Mouse (Mus musculus): Measurements from ENCODE around the gene Fbxw5. TPM values are rescaled to one million over a fixed set of nuclear protein-coding genes. Genes with fewer than 3 reads are reported as not detected.

Fbxw5 gene
- polyA plus RNA-seq, 1 experiment = 59.2 TPM

GRCm38 (mm10) chr2:25458911-25459310 is 41.6 kb upstream of the Fbxw5 start:
- 89% methylated on average over 5 of the region's 5 CpGs for WGBS
- no peak for DNase-seq
- H3K27me3 ChIP-seq (ENCODE audit: control insufficient read depth, insufficient read depth, low read length) = no peaks in the 10 kb centered on the region
- TF ChIP-seq CTCF (IDR thresholded peaks at IDR 0.05; ENCODE audit: borderline replicate concordance, control insufficient read depth, extremely low read depth, insufficient read depth, low read length, poor library complexity) (no peak), POLR2A (IDR thresholded peaks at IDR 0.05; ENCODE audit: control insufficient read depth, extremely low read depth, insufficient read depth, low read length, poor library complexity) (no peak)
- H3K4me1 ChIP-seq (replicated peaks; ENCODE audit: control insufficient read depth, insufficient read depth, low read length) = peaks cover 28% of the 10 kb centered on the region
- H3K27ac ChIP-seq (ENCODE audit: control insufficient read depth, insufficient read depth, low read length) = no peak overlapping the region
- H3K36me3 ChIP-seq (ENCODE audit: control insufficient read depth, insufficient read depth, low read length) = peaks cover 3% of the 10 kb centered on the region; the same call in 1 of the 2 replicates
- no peak overlapping the region for H3K4me3 ChIP-seq (ENCODE audit: control insufficient read depth, insufficient read depth, low read length)

GRCm38 (mm10) chr2:25460135-25460534 is 40.4 kb upstream of the Fbxw5 start:
- Histone ChIP-seq H3K4me3 (ENCODE audit: control insufficient read depth, insufficient read depth, low read length) (peak overlapping the region; percentile 87), H3K4me1 (replicated peaks; ENCODE audit: control insufficient read depth, insufficient read depth, low read length) (peaks cover 41% of the 10 kb centered on the region), H3K27ac (ENCODE audit: control insufficient read depth, insufficient read depth, low read length) (peak overlapping the region; percentile 88), H3K36me3 (ENCODE audit: control insufficient read depth, insufficient read depth, low read length) (peaks cover 3% of the 10 kb centered on the region; the same call in 1 of the 2 replicates), H3K27me3 (ENCODE audit: control insufficient read depth, insufficient read depth, low read length) (no peaks in the 10 kb centered on the region)
- TF ChIP-seq POLR2A (IDR thresholded peaks at IDR 0.05; ENCODE audit: control insufficient read depth, extremely low read depth, insufficient read depth, low read length, poor library complexity) (no peak), CTCF (IDR thresholded peaks at IDR 0.05; ENCODE audit: borderline replicate concordance, control insufficient read depth, extremely low read depth, insufficient read depth, low read length, poor library complexity) (no peak)
- no peak for DNase-seq
- WGBS = 32% methylated on average over 5 of the region's 5 CpGs

GRCm38 (mm10) chr2:25460551-25461309 is 39.8 kb upstream of the Fbxw5 start, which contains the start of gene Paxx:
Paxx (minus strand) TSS chr2:25461094.
- peak; percentile 93 for DNase-seq
- no peaks in the 10 kb centered on the region for H3K27me3 ChIP-seq (ENCODE audit: control insufficient read depth, insufficient read depth, low read length)
- peak within 1 kb of the TSS; percentile 87 for H3K4me3 ChIP-seq (ENCODE audit: control insufficient read depth, insufficient read depth, low read length)
- H3K36me3 ChIP-seq (ENCODE audit: control insufficient read depth, insufficient read depth, low read length) = peaks cover 3% of the 10 kb centered on the region; the same call in 1 of the 2 replicates
- H3K4me1 ChIP-seq (replicated peaks; ENCODE audit: control insufficient read depth, insufficient read depth, low read length) = peaks cover 46% of the 10 kb centered on the region
- peak within 1 kb of the TSS; percentile 88 for H3K27ac ChIP-seq (ENCODE audit: control insufficient read depth, insufficient read depth, low read length)
- TF ChIP-seq POLR2A (IDR thresholded peaks at IDR 0.05; ENCODE audit: control insufficient read depth, extremely low read depth, insufficient read depth, low read length, poor library complexity) = peak; percentile 79
- TF ChIP-seq CTCF (IDR thresholded peaks at IDR 0.05; ENCODE audit: borderline replicate concordance, control insufficient read depth, extremely low read depth, insufficient read depth, low read length, poor library complexity) = 0 out of 2 replicates have a peak, but pooled peaks have one; percentile 16
- WGBS = under 1% methylated on average over 48 of the region's 48 CpGs

- no peak for TF ChIP-seq CTCF (IDR thresholded peaks at IDR 0.05; ENCODE audit: borderline replicate concordance, control insufficient read depth, extremely low read depth, insufficient read depth, low read length, poor library complexity)
- no peak for TF ChIP-seq POLR2A (IDR thresholded peaks at IDR 0.05; ENCODE audit: control insufficient read depth, extremely low read depth, insufficient read depth, low read length, poor library complexity)
These were observed 39.1 kb upstream of the Fbxw5 start for GRCm38 (mm10) chr2:25461407-25461806.

GRCm38 (mm10) chr2:25463630-25464029 is 36.9 kb upstream of the Fbxw5 start:
- H3K27me3 ChIP-seq (ENCODE audit: control insufficient read depth, insufficient read depth, low read length) = no peaks in the 10 kb centered on the region
- no peaks in the 10 kb centered on the region for H3K36me3 ChIP-seq (ENCODE audit: control insufficient read depth, insufficient read depth, low read length)
- H3K4me1 ChIP-seq (replicated peaks; ENCODE audit: control insufficient read depth, insufficient read depth, low read length) = peaks cover 67% of the 10 kb centered on the region
- no peak overlapping the region for H3K4me3 ChIP-seq (ENCODE audit: control insufficient read depth, insufficient read depth, low read length)
- no peak for TF ChIP-seq POLR2A (IDR thresholded peaks at IDR 0.05; ENCODE audit: control insufficient read depth, extremely low read depth, insufficient read depth, low read length, poor library complexity)
- no peak for TF ChIP-seq CTCF (IDR thresholded peaks at IDR 0.05; ENCODE audit: borderline replicate concordance, control insufficient read depth, extremely low read depth, insufficient read depth, low read length, poor library complexity)
- no peak for DNase-seq
- 94% methylated on average over 3 of the region's 3 CpGs for WGBS
- 0 out of 2 replicates have a peak overlapping the region, but pooled peaks have one; percentile 16 for H3K27ac ChIP-seq (ENCODE audit: control insufficient read depth, insufficient read depth, low read length)

More at GRCm38 (mm10) chr2:25461407-25461806, 39.1 kb upstream of the Fbxw5 start:
- DNase-seq = no peak
- Histone ChIP-seq H3K27ac (ENCODE audit: control insufficient read depth, insufficient read depth, low read length) (peak overlapping the region; percentile 57), H3K36me3 (ENCODE audit: control insufficient read depth, insufficient read depth, low read length) (peaks cover 3% of the 10 kb centered on the region; the same call in 1 of the 2 replicates), H3K27me3 (ENCODE audit: control insufficient read depth, insufficient read depth, low read length) (no peaks in the 10 kb centered on the region), H3K4me3 (ENCODE audit: control insufficient read depth, insufficient read depth, low read length) (no peak overlapping the region), H3K4me1 (replicated peaks; ENCODE audit: control insufficient read depth, insufficient read depth, low read length) (peaks cover 52% of the 10 kb centered on the region)
- 29% methylated on average over 3 of the region's 3 CpGs for WGBS

GRCm38 (mm10) chr2:25465256-25465655 is 35.3 kb upstream of the Fbxw5 start:
- 41% methylated on average over 2 of the region's 2 CpGs for WGBS
- Histone ChIP-seq H3K27ac (ENCODE audit: control insufficient read depth, insufficient read depth, low read length) (peak overlapping the region; percentile 86), H3K27me3 (ENCODE audit: control insufficient read depth, insufficient read depth, low read length) (no peaks in the 10 kb centered on the region), H3K4me1 (replicated peaks; ENCODE audit: control insufficient read depth, insufficient read depth, low read length) (peaks cover 54% of the 10 kb centered on the region), H3K4me3 (ENCODE audit: control insufficient read depth, insufficient read depth, low read length) (peak overlapping the region; percentile 43), H3K36me3 (ENCODE audit: control insufficient read depth, insufficient read depth, low read length) (no peaks in the 10 kb centered on the region)
- DNase-seq = no peak
- TF ChIP-seq CTCF (IDR thresholded peaks at IDR 0.05; ENCODE audit: borderline replicate concordance, control insufficient read depth, extremely low read depth, insufficient read depth, low read length, poor library complexity) (no peak), POLR2A (IDR thresholded peaks at IDR 0.05; ENCODE audit: control insufficient read depth, extremely low read depth, insufficient read depth, low read length, poor library complexity) (no peak)

All from thymus, adult 2 months (tissue).